Mouse (Mus musculus) liver, adult 2 months (tissue): Measurements from ENCODE around the gene Zfp566.

Experiments
- CTCF ChIP-seq: fragments of 200-500 bp; IDR thresholded peaks from 2 replicates; pipeline ENCODE4 v1.5.1; 2011; ENCODE audit warnings: low read depth, low read length, control low read depth
- POLR2A ChIP-seq: fragments of 200-500 bp; IDR thresholded peaks from 2 replicates; pipeline ENCODE4 v1.6.1; 2011; ENCODE audit warnings: low read length, control low read depth; ENCODE audit not compliant: insufficient read depth; ENCODE audit errors: extremely low read depth

- TF ChIP-seq CTCF (no peak), POLR2A (no peak)
Observed at GRCm38 (mm10) chr7:30031379-30031778, 58.9 kb downstream of the Zfp566 start.
